Mouse (Mus musculus) embryonic facial prominence, embryonic 13.5 days (tissue): ENCODE measurements around the gene Grid2. TPM values are rescaled to one million over a fixed set of nuclear protein-coding genes. Genes with fewer than 3 reads are reported as not detected.

ENCODE experiments used
- ATAC-seq: fragments of 200-750 bp; cut with Nextera tagmentation; 2 replicates; pipeline ENCODE4 v1.8.0; 2017; ENCODE audit warnings: low read depth; ENCODE audit not compliant: insufficient number of reproducible peaks, insufficient read depth, low FRiP score, low TSS enrichment
- H3K27ac ChIP-seq: fragments of 300-500 bp; sonication (generic); 2 replicates; pipeline ENCODE4 v1.5.1; 2015; ENCODE audit warnings: moderate library complexity, mild to moderate bottlenecking, inconsistent platforms
- H3K27me3 ChIP-seq: fragments of 300-500 bp; sonication (generic); 2 replicates; pipeline ENCODE4 v1.6.1; 2015; ENCODE audit warnings: mild to moderate bottlenecking, inconsistent platforms
- H3K36me3 ChIP-seq: fragments of 300-500 bp; sonication (generic); 2 replicates; pipeline ENCODE4 v1.6.1; 2015; ENCODE audit warnings: mild to moderate bottlenecking, inconsistent platforms
- H3K4me1 ChIP-seq: fragments of 300-500 bp; sonication (generic); 2 replicates; pipeline ENCODE4 v1.6.1; 2015; ENCODE audit warnings: inconsistent platforms
- H3K4me2 ChIP-seq: fragments of 300-500 bp; sonication (generic); 2 replicates; pipeline ENCODE4 v1.6.1; 2015; ENCODE audit warnings: moderate library complexity, mild to moderate bottlenecking, inconsistent platforms
- H3K4me3 ChIP-seq: fragments of 300-500 bp; sonication (generic); 2 replicates; pipeline ENCODE4 v1.5.1; 2015; ENCODE audit warnings: mild to moderate bottlenecking, inconsistent platforms
- H3K9ac ChIP-seq: fragments of 300-500 bp; sonication (generic); 2 replicates; pipeline ENCODE4 v1.6.1; 2015; ENCODE audit warnings: mild to moderate bottlenecking, inconsistent platforms
- H3K9me3 ChIP-seq: fragments of 300-500 bp; sonication (generic); 2 replicates; pipeline ENCODE4 v1.6.1; 2016; ENCODE audit warnings: inconsistent platforms
- WGBS: fragments of 180-500 bp; shearing (Covaris S2); methylation state at CpG from one replicate; pipeline ENCODE4 v1.1.7; 2015; ENCODE audit warnings: mixed read lengths; 5-methylcytosine and 5-hydroxymethylcytosine counted together
- polyA plus RNA-seq: library from polyadenylated mRNA; unstranded; fragments of >200 nt; fragmentation: Nextera tagmentation; extraction: Ambion mirVana; gene quantifications from 2 replicates; pipeline ENCODE4 v1.2.1, GENCODE M21; 2015

Gene Grid2
- polyA plus RNA-seq, 1 experiment from 2014 or later, result 2.0 TPM

DNA sequence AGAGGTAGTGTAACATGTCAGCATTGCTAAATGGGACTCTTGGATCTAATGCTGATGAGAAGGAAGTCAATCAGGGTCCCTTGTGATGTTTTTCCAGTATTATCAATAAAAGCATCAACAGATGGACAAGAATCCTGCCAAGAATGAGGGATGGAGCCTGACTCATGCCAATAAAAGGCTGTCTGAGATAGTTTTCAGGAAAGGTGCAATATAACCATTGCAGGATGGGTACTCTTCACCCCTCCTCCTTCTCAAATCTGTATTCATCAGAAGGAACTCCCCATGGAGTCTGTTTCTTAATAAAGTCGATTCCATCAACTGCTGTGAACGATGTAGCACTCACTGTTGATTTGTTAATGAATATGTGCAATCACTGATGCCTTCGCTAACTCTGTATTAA, 403.7 kb downstream of the Grid2 start:
- no peaks in the 10 kb centered on the region for H3K4me1 ChIP-seq
- no peak overlapping the region for H3K4me2 ChIP-seq
- 78% methylated on average over 3 of the region's 3 CpGs for WGBS
- H3K4me3 ChIP-seq, result no peak overlapping the region
- H3K27me3 ChIP-seq, result no peaks in the 10 kb centered on the region
- H3K9ac ChIP-seq, result no peak overlapping the region
- H3K9me3 ChIP-seq, result no peaks in the 10 kb centered on the region
- no peak for ATAC-seq
- H3K27ac ChIP-seq, result no peak overlapping the region
- no peaks in the 10 kb centered on the region for H3K36me3 ChIP-seq

DNA sequence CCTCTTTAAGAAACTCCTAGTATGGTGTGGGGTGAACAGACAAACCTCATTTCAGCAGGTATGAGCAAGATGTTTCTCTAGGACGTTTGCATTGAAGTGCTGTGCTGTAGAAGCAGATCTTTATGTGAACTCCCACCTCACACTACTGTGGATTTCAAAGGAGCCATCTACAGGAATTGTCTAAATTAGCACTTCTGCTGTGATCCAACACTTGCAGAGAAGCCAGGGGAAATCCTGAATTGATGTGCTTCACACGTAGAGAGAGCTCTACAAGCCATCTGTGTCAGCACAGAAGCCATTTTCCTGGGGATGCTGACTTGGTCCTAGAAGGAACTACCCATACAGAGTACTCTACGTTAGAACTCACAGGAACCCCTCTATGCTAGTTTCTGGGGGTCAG, 430.0 kb downstream of the Grid2 start:
- no peaks in the 10 kb centered on the region for H3K36me3 ChIP-seq
- H3K4me3 ChIP-seq, result no peak overlapping the region
- no peak overlapping the region for H3K27ac ChIP-seq
- no peaks in the 10 kb centered on the region for H3K9me3 ChIP-seq
- no peak for ATAC-seq
- WGBS, result 59% methylated on average over 3 of the region's 3 CpGs
- H3K27me3 ChIP-seq, result no peaks in the 10 kb centered on the region
- H3K4me2 ChIP-seq, result no peak overlapping the region
- no peaks in the 10 kb centered on the region for H3K4me1 ChIP-seq
- no peak overlapping the region for H3K9ac ChIP-seq

DNA sequence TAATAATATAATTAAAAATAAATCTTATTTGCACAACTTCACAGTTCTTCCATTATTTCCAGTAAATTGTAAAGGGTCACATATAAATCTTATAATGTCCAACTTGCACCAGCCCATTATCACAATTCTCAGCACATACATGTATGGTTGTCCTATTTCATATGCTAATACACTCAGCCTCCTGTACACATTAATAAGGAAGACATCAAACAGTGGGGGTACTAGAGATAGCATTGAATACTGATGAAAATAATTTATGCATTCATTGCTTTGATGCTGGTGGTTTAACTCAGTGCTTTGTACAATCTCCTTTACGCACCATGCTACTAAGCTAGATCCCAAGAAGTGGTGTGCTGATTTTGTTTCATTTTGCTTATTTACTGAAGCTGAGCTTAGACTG, 446.0 kb downstream of the Grid2 start:
- Histone ChIP-seq H3K9ac (no peak overlapping the region), H3K4me2 (no peak overlapping the region), H3K27ac (no peak overlapping the region), H3K36me3 (no peaks in the 10 kb centered on the region), H3K9me3 (no peaks in the 10 kb centered on the region), H3K4me1 (no peaks in the 10 kb centered on the region), H3K4me3 (no peak overlapping the region), H3K27me3 (no peaks in the 10 kb centered on the region)
- ATAC-seq, result no peak
- WGBS, result 98% methylated on average over 1 of the region's 1 CpGs

DNA sequence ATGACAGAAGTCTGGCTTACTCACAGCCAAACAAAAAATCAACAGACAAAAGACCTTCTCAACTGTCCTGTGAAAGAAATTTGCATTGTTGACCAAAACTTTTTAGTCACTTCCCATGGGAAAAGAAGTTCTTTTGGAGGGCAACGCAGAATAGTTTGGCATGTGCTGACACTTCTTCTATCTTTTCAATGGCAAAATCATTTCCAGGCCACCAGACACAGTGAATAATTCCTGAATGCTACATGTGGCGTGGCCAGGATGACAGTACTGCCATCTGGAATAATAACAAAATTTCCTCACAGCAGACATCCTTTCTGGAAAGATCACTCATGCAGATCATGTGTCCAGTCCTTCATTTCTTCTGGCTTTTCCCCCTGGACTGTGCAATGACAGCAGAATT, 478.1 kb downstream of the Grid2 start:
- Histone ChIP-seq H3K4me3 (no peak overlapping the region), H3K36me3 (no peaks in the 10 kb centered on the region), H3K4me2 (no peak overlapping the region), H3K9ac (no peak overlapping the region), H3K27me3 (no peaks in the 10 kb centered on the region), H3K27ac (no peak overlapping the region), H3K4me1 (no peaks in the 10 kb centered on the region), H3K9me3 (no peaks in the 10 kb centered on the region)
- WGBS, result 51% methylated on average over 2 of the region's 2 CpGs
- no peak for ATAC-seq

DNA sequence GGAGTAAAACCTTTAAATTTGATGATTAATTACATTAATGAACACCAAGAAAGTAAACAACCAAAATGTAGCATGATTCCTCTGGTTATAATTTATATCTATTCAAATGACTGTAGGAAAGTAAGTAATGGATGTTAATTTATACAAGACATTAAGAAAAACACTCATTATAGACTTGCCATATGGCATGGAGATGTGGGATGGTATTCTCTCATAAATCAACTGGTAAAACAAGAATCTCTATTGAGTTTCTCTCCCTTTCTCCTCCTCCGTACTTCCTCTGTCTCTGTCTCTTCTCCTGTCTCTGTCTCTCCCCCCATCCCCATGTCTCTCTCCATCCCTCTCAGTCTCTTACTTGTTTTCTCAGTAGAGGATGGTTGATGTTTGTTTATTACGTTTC, 506.9 kb downstream of the Grid2 start:
- Histone ChIP-seq H3K4me2 (no peak overlapping the region), H3K36me3 (no peaks in the 10 kb centered on the region), H3K27ac (no peak overlapping the region), H3K9me3 (no peaks in the 10 kb centered on the region), H3K27me3 (no peaks in the 10 kb centered on the region), H3K9ac (no peak overlapping the region), H3K4me3 (no peak overlapping the region), H3K4me1 (no peaks in the 10 kb centered on the region)
- 73% methylated on average over 2 of the region's 2 CpGs for WGBS
- ATAC-seq, result no peak

DNA sequence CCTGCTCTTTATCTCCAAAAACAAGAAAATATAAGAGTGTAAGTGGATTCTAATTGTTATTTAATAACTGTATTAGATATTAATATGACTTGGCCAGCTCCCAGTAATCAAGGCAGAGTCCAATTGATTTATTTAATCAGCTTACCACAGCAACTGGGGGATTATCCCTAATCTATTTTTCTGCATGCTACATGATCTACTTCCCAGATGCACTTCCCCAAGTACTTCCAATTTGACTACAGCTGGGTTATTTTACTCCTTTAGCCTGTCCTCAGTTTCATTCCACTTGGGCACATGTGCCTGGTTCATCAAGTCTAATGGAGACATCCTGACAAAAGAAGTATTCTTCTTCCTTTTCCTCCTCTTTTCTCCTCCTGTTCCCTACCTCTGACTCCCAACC, 539.0 kb downstream of the Grid2 start:
- Histone ChIP-seq H3K36me3 (no peaks in the 10 kb centered on the region), H3K4me1 (no peaks in the 10 kb centered on the region), H3K27ac (no peak overlapping the region), H3K9ac (no peak overlapping the region), H3K27me3 (no peaks in the 10 kb centered on the region), H3K4me3 (no peak overlapping the region), H3K9me3 (no peaks in the 10 kb centered on the region), H3K4me2 (no peak overlapping the region)
- no peak for ATAC-seq

DNA sequence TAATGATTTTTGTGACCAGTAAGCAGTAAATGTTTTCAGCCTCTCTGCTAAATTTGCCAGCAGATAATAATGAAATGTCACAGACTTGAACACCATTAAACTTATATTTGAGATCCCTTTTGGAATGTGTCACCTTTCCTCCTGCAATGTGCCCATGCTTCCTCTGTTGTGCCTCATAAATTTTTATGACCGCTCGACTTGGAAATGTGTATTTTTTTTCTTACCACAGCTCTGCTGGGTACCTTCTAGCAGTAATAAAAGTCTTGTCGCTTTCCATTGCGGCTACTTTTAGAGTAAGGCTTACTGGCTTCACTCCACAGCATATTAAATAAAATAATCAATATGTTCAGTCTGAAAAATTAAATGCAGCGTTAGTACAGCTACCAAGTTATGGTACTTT, 564.6 kb downstream of the Grid2 start:
- H3K27me3 ChIP-seq, result no peaks in the 10 kb centered on the region
- no peaks in the 10 kb centered on the region for H3K36me3 ChIP-seq
- H3K27ac ChIP-seq, result no peak overlapping the region
- no peaks in the 10 kb centered on the region for H3K9me3 ChIP-seq
- no peak for ATAC-seq
- WGBS, result 81% methylated on average over 5 of the region's 5 CpGs
- H3K9ac ChIP-seq, result no peak overlapping the region
- no peaks in the 10 kb centered on the region for H3K4me1 ChIP-seq
- H3K4me3 ChIP-seq, result no peak overlapping the region
- H3K4me2 ChIP-seq, result no peak overlapping the region

DNA sequence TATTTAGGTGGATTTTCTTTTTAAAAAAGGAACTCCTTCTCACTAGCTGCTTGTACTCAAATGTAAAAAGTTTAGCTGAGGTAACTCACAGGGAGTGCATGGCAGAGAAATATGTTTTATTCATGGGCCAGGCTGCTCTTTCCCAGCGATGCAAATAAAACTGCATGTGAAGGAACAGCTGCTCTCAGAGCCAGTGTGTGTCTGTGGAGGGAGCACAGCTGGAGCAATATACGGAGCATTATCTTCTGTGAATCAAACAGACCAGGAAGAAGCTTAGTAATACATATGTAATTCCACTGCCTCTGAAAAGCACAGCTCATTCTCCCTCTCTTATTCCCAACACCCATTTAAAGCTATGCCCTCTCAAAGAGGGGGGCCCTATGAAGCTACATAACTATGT, 607.0 kb downstream of the Grid2 start:
- Histone ChIP-seq H3K4me1 (no peaks in the 10 kb centered on the region), H3K4me2 (no peak overlapping the region), H3K27me3 (no peaks in the 10 kb centered on the region), H3K4me3 (no peak overlapping the region), H3K9ac (no peak overlapping the region), H3K36me3 (no peaks in the 10 kb centered on the region), H3K9me3 (no peaks in the 10 kb centered on the region), H3K27ac (no peak overlapping the region)
- 28% methylated on average over 2 of the region's 2 CpGs for WGBS
- ATAC-seq, result no peak

DNA sequence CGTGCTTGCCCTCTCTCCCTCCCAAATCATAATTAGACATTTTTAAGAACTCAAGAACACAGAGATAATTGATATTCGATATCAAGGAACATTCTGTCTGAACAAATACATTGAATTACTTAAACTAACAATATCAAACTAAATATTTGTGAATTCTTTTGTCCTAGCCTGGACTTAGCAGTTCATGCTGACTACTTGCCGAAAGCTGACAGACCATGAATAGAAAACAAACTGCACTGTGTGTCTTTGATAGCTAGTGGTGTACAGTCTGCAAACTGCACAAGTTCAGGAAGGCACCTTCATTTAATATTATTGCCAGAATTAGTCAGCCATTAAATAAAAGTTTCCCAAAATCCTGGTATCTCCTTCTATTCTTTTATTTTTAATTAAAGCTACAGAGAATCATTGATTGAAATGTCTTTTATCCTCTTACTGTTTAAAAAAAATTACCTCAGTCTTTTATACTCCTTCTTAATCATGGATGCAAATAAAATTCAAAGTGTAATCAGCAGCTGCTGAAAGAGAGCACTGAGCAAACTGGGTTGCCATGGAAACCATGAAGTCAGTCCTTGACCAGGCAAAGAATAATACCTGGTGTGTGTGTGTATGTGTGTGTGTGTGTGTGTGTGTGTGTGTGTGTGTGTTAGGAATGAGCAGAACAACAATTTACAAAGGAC, 621.5 kb downstream of the Grid2 start:
- no peak for ATAC-seq

DNA sequence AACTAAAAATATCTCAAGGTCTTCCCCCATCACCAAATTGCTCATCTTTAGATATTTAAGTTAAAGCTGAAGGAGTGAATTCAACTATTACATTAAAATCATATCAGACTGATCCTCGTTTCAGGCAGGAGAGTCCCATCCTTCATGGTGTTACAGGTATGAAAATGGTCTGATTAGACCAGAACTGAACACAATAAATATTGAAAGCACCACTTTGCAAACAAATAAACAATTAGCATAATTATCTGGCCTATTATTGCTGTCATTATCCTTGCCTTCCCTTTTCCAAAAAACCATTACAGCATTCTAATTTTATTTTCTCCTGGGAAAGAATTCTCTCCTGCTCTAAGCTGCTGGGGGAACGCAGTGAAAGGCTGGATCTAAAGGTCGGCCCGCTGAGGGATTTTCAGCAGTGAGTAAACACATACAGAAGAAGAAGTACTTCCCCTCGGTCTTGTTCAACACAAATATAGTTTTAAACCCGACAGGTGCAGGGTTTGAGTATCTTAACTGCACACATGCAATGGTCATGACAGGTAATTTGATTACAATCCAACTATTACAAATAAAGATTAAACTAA, 622.2 kb downstream of the Grid2 start:
- H3K9me3 ChIP-seq, result no peaks in the 10 kb centered on the region
- 73% methylated on average over 6 of the region's 6 CpGs for WGBS
- H3K27ac ChIP-seq, result no peak overlapping the region
- no peak overlapping the region for H3K4me3 ChIP-seq
- no peak overlapping the region for H3K9ac ChIP-seq
- no peaks in the 10 kb centered on the region for H3K4me1 ChIP-seq
- no peaks in the 10 kb centered on the region for H3K27me3 ChIP-seq
- no peaks in the 10 kb centered on the region for H3K36me3 ChIP-seq
- ATAC-seq, result no peak
- H3K4me2 ChIP-seq, result no peak overlapping the region

More for the DNA sequence above, 621.5 kb downstream of the Grid2 start:
- no peaks in the 10 kb centered on the region for H3K36me3 ChIP-seq
- H3K9me3 ChIP-seq, result no peaks in the 10 kb centered on the region
- no peak overlapping the region for H3K4me3 ChIP-seq
- no peaks in the 10 kb centered on the region for H3K27me3 ChIP-seq
- 71% methylated on average over 3 of the region's 3 CpGs for WGBS
- H3K4me1 ChIP-seq, result no peaks in the 10 kb centered on the region
- H3K4me2 ChIP-seq, result no peak overlapping the region
- no peak overlapping the region for H3K9ac ChIP-seq
- no peak overlapping the region for H3K27ac ChIP-seq

DNA sequence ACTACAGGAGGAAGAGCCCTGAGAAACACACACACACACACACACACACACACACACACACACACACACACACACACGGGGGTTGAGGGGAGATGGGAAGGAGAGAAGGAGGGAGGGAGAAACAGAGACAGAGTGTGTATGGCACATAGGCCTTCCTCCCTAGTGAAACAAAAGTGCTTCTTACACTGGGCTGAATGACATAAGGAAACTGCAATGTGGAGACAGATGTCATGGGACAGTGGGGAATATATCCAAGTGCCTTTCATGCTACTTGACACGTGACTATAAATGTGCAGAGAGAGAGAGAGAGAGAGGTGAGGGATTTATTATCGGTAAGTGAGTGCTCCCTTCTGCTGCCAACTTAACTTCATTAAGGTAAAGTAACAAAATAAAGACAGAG, 639.0 kb downstream of the Grid2 start:
- Histone ChIP-seq H3K4me2 (no peak overlapping the region), H3K9me3 (no peaks in the 10 kb centered on the region), H3K4me3 (no peak overlapping the region), H3K9ac (no peak overlapping the region), H3K4me1 (no peaks in the 10 kb centered on the region), H3K36me3 (no peaks in the 10 kb centered on the region), H3K27ac (no peak overlapping the region), H3K27me3 (no peaks in the 10 kb centered on the region)
- WGBS, result 73% methylated on average over 2 of the region's 3 CpGs
- no peak for ATAC-seq

DNA sequence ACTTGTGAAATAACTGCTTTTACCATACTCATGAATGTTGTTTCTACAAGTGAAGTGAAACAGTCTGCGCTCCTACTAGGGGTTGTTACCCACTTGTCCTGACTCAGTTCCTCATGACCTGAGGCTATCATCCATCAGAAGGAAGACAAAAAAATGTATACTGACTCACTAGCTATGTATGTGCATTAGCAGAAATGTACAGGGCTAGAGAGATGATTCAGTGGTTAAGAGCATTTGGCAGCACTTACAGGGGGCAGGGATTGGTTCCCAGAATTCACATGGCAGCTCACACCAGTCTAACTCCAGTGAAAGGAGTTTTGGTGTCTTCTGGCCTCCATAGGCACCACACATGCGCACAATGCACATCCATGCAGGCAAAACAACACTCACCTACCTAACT, 642.5 kb downstream of the Grid2 start:
- 84% methylated on average over 2 of the region's 2 CpGs for WGBS
- no peak for ATAC-seq

More for the DNA sequence above, 642.5 kb downstream of the Grid2 start:
- H3K9ac ChIP-seq, result no peak overlapping the region
- H3K27me3 ChIP-seq, result no peaks in the 10 kb centered on the region
- no peak overlapping the region for H3K4me3 ChIP-seq
- H3K9me3 ChIP-seq, result no peaks in the 10 kb centered on the region
- no peaks in the 10 kb centered on the region for H3K36me3 ChIP-seq
- no peaks in the 10 kb centered on the region for H3K4me1 ChIP-seq
- H3K4me2 ChIP-seq, result no peak overlapping the region
- no peak overlapping the region for H3K27ac ChIP-seq
